Mouse (Mus musculus): Measurements from ENCODE around the gene Tmem132a. TPM values are rescaled to one million over a fixed set of nuclear protein-coding genes. Genes with fewer than 3 reads are reported as not detected.

Tmem132a gene
- total and polyA plus RNA-seq, 3 experiments, result 2.9 to 22.9 TPM; not detected in 1

GRCm38 (mm10) chr19:10811471-10811870, 58.3 kb downstream of the Tmem132a start:
- in situ Hi-C loops (cut with MboI; ENCODE audit: low pct_ligation_motif_present, low pct_unique_long_range_greater_than_20kb, low sequenced_read_pairs) (no loop called here), dilution Hi-C loops (cut with MboI; ENCODE audit: extremely low pct_ligation_motif_present, extremely low pct_unique_long_range_greater_than_20kb, low sequenced_read_pairs) (no loop called here)
- DNase-seq (ENCODE audit: extremely low read depth), result no peak

GRCm38 (mm10) chr19:10810176-10810492, 59.6 kb downstream of the Tmem132a start:
- H3K27me3 ChIP-seq (replicated peaks), result no peaks in the 10 kb centered on the region
- H3K79me2 ChIP-seq (replicated peaks; ENCODE audit: control insufficient read depth, extremely low read depth, insufficient read depth, poor library complexity, severe bottlenecking), result no peaks in the 10 kb centered on the region
- H3K4me1 ChIP-seq (ENCODE audit: control insufficient read depth in 1 of 2, insufficient read depth in 2 of 2), result peaks cover 0 to 9% of the 10 kb centered on the region in 2 experiments; a peak in 3 of 4 replicates
- DNase-seq (ENCODE audit: extremely low read depth), result no peak
- dilution Hi-C loops (cut with MboI; ENCODE audit: extremely low pct_ligation_motif_present, extremely low pct_unique_long_range_greater_than_20kb, low sequenced_read_pairs), result no loop called here
- no peak overlapping the region for H3K27ac ChIP-seq (ENCODE audit: insufficient read depth, low read depth)
- in situ Hi-C loops (cut with MboI; ENCODE audit: low pct_ligation_motif_present, low pct_unique_long_range_greater_than_20kb, low sequenced_read_pairs), result no loop called here
- no peak for TF ChIP-seq RAD21 (IDR thresholded peaks at IDR 0.05; ENCODE audit: low read depth, low read length)
- TF ChIP-seq GABPA (IDR thresholded peaks at IDR 0.05; ENCODE audit: insufficient replicate concordance, low read depth, low read length), result no peak
- TF ChIP-seq CHD1 (IDR thresholded peaks at IDR 0.05; ENCODE audit: low read depth, low read length), result no peak
- TF ChIP-seq MAFK (IDR thresholded peaks at IDR 0.05; ENCODE audit: insufficient replicate concordance, low read length), result no peak
- TF ChIP-seq TBP (conservative IDR thresholded peaks at IDR 0.05; ENCODE audit: low read depth, low read length), result no peak
- no peak for TF ChIP-seq MXI1 (IDR thresholded peaks at IDR 0.05; ENCODE audit: low read depth, low read length)
- TF ChIP-seq KAT2A (IDR thresholded peaks at IDR 0.05; ENCODE audit: insufficient replicate concordance, low read length), result no peak
- no peak for TF ChIP-seq JUN (IDR thresholded peaks at IDR 0.05; ENCODE audit: insufficient read depth, low read depth, low read length)
- no peak for TF ChIP-seq MAZ (IDR thresholded peaks at IDR 0.05; ENCODE audit: low read depth, low read length)
- no peak for TF ChIP-seq MYC (IDR thresholded peaks at IDR 0.05; ENCODE audit: low read depth, low read length)
- TF ChIP-seq ZMIZ1 (IDR thresholded peaks at IDR 0.05; ENCODE audit: low read depth, low read length), result no peak
- no peak for TF ChIP-seq USF1 (IDR thresholded peaks at IDR 0.05; ENCODE audit: low read depth, low read length)
- no peak for TF ChIP-seq MEF2A (IDR thresholded peaks at IDR 0.05; ENCODE audit: borderline replicate concordance, low read depth, low read length)
- TF ChIP-seq ZNF384 (IDR thresholded peaks at IDR 0.05; ENCODE audit: low read depth, low read length), result no peak
- no peak for TF ChIP-seq UBTF (IDR thresholded peaks at IDR 0.05; ENCODE audit: low read depth, low read length)
- TF ChIP-seq ZC3H11A (IDR thresholded peaks at IDR 0.05; ENCODE audit: low read depth, low read length), result no peak
- no peak for TF ChIP-seq HCFC1 (IDR thresholded peaks at IDR 0.05; ENCODE audit: low read depth, low read length)
- TF ChIP-seq JUND (conservative IDR thresholded peaks at IDR 0.05; ENCODE audit: low read depth, low read length), result no peak
- no peak for TF ChIP-seq PAX5 (IDR thresholded peaks at IDR 0.05; ENCODE audit: low read length)
- TF ChIP-seq MAX (IDR thresholded peaks at IDR 0.05; ENCODE audit: low read length), result no peak
- H3K9me3 ChIP-seq (replicated peaks; ENCODE audit: low read length), result no peaks in the 10 kb centered on the region
- no peak overlapping the region for H3K9ac ChIP-seq (ENCODE audit: insufficient read depth, low read depth)
- H3K4me3 ChIP-seq (replicated peaks in 1 of 3; ENCODE audit: low read depth in 2 of 3, low read length in 2 of 3, poor library complexity in 1 of 3), result no peak overlapping the region
- H3K4me2 ChIP-seq (ENCODE audit: insufficient read depth, low read depth, poor library complexity, severe bottlenecking), result no peak overlapping the region
- H3K36me3 ChIP-seq (replicated peaks in 1 of 2; ENCODE audit: control insufficient read depth in 1 of 2, insufficient read depth in 1 of 2, low read length in 1 of 2), result no peaks in the 10 kb centered on the region

More at GRCm38 (mm10) chr19:10811471-10811870, 58.3 kb downstream of the Tmem132a start:
- H3K9me3 ChIP-seq (replicated peaks; ENCODE audit: low read length), result no peaks in the 10 kb centered on the region
- H3K27me3 ChIP-seq (replicated peaks), result no peaks in the 10 kb centered on the region
- H3K9ac ChIP-seq (ENCODE audit: insufficient read depth, low read depth), result no peak overlapping the region
- TF ChIP-seq UBTF (IDR thresholded peaks at IDR 0.05; ENCODE audit: low read depth, low read length) (no peak), MAX (IDR thresholded peaks at IDR 0.05; ENCODE audit: low read length) (no peak), POLR2A (IDR thresholded peaks at IDR 0.05; ENCODE audit: low read depth, low read length) (no peak), USF2 (conservative IDR thresholded peaks at IDR 0.05; ENCODE audit: low read depth, low read length) (no peak), SIN3A (IDR thresholded peaks at IDR 0.05; ENCODE audit: low read length) (no peak), CHD2 (IDR thresholded peaks at IDR 0.05; ENCODE audit: low read length) (no peak), ZC3H11A (IDR thresholded peaks at IDR 0.05; ENCODE audit: low read depth, low read length) (no peak), NELFE (IDR thresholded peaks at IDR 0.05; ENCODE audit: low read depth, low read length) (no peak), ZNF384 (IDR thresholded peaks at IDR 0.05; ENCODE audit: low read depth, low read length) (no peak), MYC (IDR thresholded peaks at IDR 0.05; ENCODE audit: low read depth, low read length) (no peak), JUND (conservative IDR thresholded peaks at IDR 0.05; ENCODE audit: low read depth, low read length) (no peak), USF1 (IDR thresholded peaks at IDR 0.05; ENCODE audit: low read depth, low read length) (no peak), EP300 (IDR thresholded peaks at IDR 0.05; ENCODE audit: low read length) (no peak), MAZ (IDR thresholded peaks at IDR 0.05; ENCODE audit: low read depth, low read length) (no peak)
- no peak overlapping the region for H3K4me3 ChIP-seq (replicated peaks in 1 of 3; ENCODE audit: low read depth in 2 of 3, low read length in 2 of 3, poor library complexity in 1 of 3)
- no peaks in the 10 kb centered on the region for H3K36me3 ChIP-seq (replicated peaks in 1 of 2; ENCODE audit: control insufficient read depth in 1 of 2, insufficient read depth in 1 of 2, low read length in 1 of 2)
- H3K27ac ChIP-seq (ENCODE audit: insufficient read depth, low read depth), result no peak overlapping the region
- no peak overlapping the region for H3K4me2 ChIP-seq (ENCODE audit: insufficient read depth, low read depth, poor library complexity, severe bottlenecking)
- H3K79me2 ChIP-seq (replicated peaks; ENCODE audit: control insufficient read depth, extremely low read depth, insufficient read depth, poor library complexity, severe bottlenecking), result no peaks in the 10 kb centered on the region
- peaks cover 0 to 9% of the 10 kb centered on the region in 2 experiments; a peak in 3 of 4 replicates for H3K4me1 ChIP-seq (ENCODE audit: control insufficient read depth in 1 of 2, insufficient read depth in 2 of 2)
